Mouse (Mus musculus) limb, embryonic 11.5 days (tissue): Measurements from ENCODE around the gene Gm4187. TPM values are rescaled to one million over a fixed set of nuclear protein-coding genes. Genes with fewer than 3 reads are reported as not detected.
"Not testable (repeated sequence)": the region's sequence is repeated elsewhere in the genome, so short reads cannot be mapped to it uniquely, and the experiment has no call there.

Experiments used
- ATAC-seq: fragments of 200-750 bp; cut with Nextera tagmentation; 2 replicates; pipeline ENCODE4 v1.8.0; 2017; ENCODE audit warnings: low read depth; ENCODE audit not compliant: insufficient number of reproducible peaks, low FRiP score, low TSS enrichment
- DNase-seq: peaks from one replicate; pipeline ENCODE4 v3.0.0-alpha.2; 2015; ENCODE audit warnings: low spot score
- H3K27ac ChIP-seq: fragments of 300-500 bp; sonication (generic); replicated peaks from 2 replicates; pipeline ENCODE4 v1.5.1; 2014; ENCODE audit warnings: low read depth, mild to moderate bottlenecking, low read length
- H3K27me3 ChIP-seq: fragments of 300-500 bp; sonication (generic); 2 replicates; pipeline ENCODE4 v1.6.1; 2014; ENCODE audit warnings: mild to moderate bottlenecking, low read length, mixed read lengths; ENCODE audit not compliant: control insufficient read depth, insufficient read depth
- H3K36me3 ChIP-seq: fragments of 300-500 bp; sonication (generic); 2 replicates; pipeline ENCODE4 v1.6.1; 2014; ENCODE audit warnings: mild to moderate bottlenecking, low read length, moderate library complexity, mixed read lengths; ENCODE audit not compliant: control insufficient read depth, insufficient read depth
- H3K4me1 ChIP-seq: fragments of 300-500 bp; sonication (generic); 2 replicates; pipeline ENCODE4 v1.6.1; 2014; ENCODE audit warnings: low read length, mixed read lengths; ENCODE audit not compliant: control insufficient read depth, insufficient read depth
- H3K4me2 ChIP-seq: fragments of 300-500 bp; sonication (generic); 2 replicates; pipeline ENCODE4 v1.6.1; 2014; ENCODE audit warnings: low read depth, mild to moderate bottlenecking, moderate library complexity; ENCODE audit not compliant: severe bottlenecking
- H3K4me3 ChIP-seq: fragments of 300-500 bp; sonication (generic); 2 replicates; pipeline ENCODE4 v1.5.1; 2014; ENCODE audit warnings: low read depth, low read length
- H3K9ac ChIP-seq: fragments of 300-500 bp; sonication (generic); 2 replicates; pipeline ENCODE4 v1.6.1; 2014; ENCODE audit warnings: mild to moderate bottlenecking, low read length
- H3K9me3 ChIP-seq: fragments of 300-500 bp; sonication (generic); 2 replicates; pipeline ENCODE4 v1.6.1; 2016; ENCODE audit warnings: low read length; ENCODE audit not compliant: control insufficient read depth
- WGBS: fragments of 180-500 bp; shearing (Covaris S2); extraction: QIAGEN DNeasy Blood & Tissue Kit; methylation state at CpG from one replicate; pipeline ENCODE4 v1.1.7; 2014; 5-methylcytosine and 5-hydroxymethylcytosine counted together
- polyA plus RNA-seq: library from polyadenylated mRNA; unstranded; fragments of >200 nt; fragmentation: Nextera tagmentation; extraction: Ambion mirVana; gene quantifications from 2 replicates; pipeline ENCODE4 v1.2.1, GENCODE M21; 2014

The Gm4187 gene
- polyA plus RNA-seq: not detected in 2 replicates

GRCm38 (mm10) chr7:22329617-22330016 lies at the start of gene Gm4187:
Gene Gm4187, minus strand, starts transcription at chr7:22329717.
- H3K9me3 ChIP-seq, H3K4me1 ChIP-seq, DNase-seq, H3K9ac ChIP-seq, H3K4me2 ChIP-seq, H3K27ac ChIP-seq, H3K27me3 ChIP-seq, H3K4me3 ChIP-seq, H3K36me3 ChIP-seq, ATAC-seq: not testable (repeated sequence)
- no CpG with 5 or more reads among the region's 2 CpGs for WGBS

GRCm38 (mm10) chr7:22370939-22371338 lies 41.4 kb upstream of the Gm4187 start, which contains the start of gene Gm8660:
Gene Gm8660, minus strand, starts transcription at chr7:22371039.
- H3K9ac ChIP-seq, H3K4me2 ChIP-seq, H3K36me3 ChIP-seq, H3K4me1 ChIP-seq, DNase-seq, ATAC-seq, H3K27me3 ChIP-seq, H3K27ac ChIP-seq, H3K9me3 ChIP-seq, H3K4me3 ChIP-seq: not testable (repeated sequence)
- WGBS: no CpG with 5 or more reads among the region's 1 CpGs

Other genes with a start within 250 kb of the Gm4187 start
- not detected in 2 replicates for gene Gm16451, start 211.5 kb downstream of the Gm4187 start, polyA plus RNA-seq
- not detected in 2 replicates for gene Gm10666, start 195.0 kb downstream of the Gm4187 start, polyA plus RNA-seq
- gene Vmn1r142, start 165.7 kb downstream of the Gm4187 start, polyA plus RNA-seq: not detected in 2 replicates
- not detected in 2 replicates for gene Vmn1r143, start 140.3 kb downstream of the Gm4187 start, polyA plus RNA-seq
- gene Gm8653, start 128.5 kb downstream of the Gm4187 start, polyA plus RNA-seq: not detected in 2 replicates
- not detected in 2 replicates for gene Gm8453, start 100.2 kb downstream of the Gm4187 start, polyA plus RNA-seq
- not detected in 2 replicates for gene Gm8660, start 41.3 kb upstream of the Gm4187 start, polyA plus RNA-seq
- not detected in 2 replicates for gene Vmn1r148, start 83.9 kb upstream of the Gm4187 start, polyA plus RNA-seq
- not detected in 2 replicates for gene Vmn1r149, start 108.5 kb upstream of the Gm4187 start, polyA plus RNA-seq
- gene Gm10665, start 134.4 kb upstream of the Gm4187 start, polyA plus RNA-seq: not detected in 2 replicates
- gene Vmn1r151, start 170.0 kb upstream of the Gm4187 start, polyA plus RNA-seq: not detected in 2 replicates
- not detected in 2 replicates for gene Vmn1r152, start 193.2 kb upstream of the Gm4187 start, polyA plus RNA-seq
- gene Gm8677, start 205.2 kb upstream of the Gm4187 start, polyA plus RNA-seq: not detected in 2 replicates
- not detected in 2 replicates for gene Gm4201, start 235.6 kb upstream of the Gm4187 start, polyA plus RNA-seq